Mouse (Mus musculus) thymus, postnatal 14 days (tissue): ENCODE results near the gene Pxdc1.
A peak's percentile ranks its signal among the peaks of the same experiment; 100 is the strongest.

ENCODE experiments used
- DNase-seq: peaks from one replicate; pipeline ENCODE4 v3.0.0; 2021

Pxdc1 gene

GRCm38 (mm10) chr13:34653391-34653790 lies at the start of gene Pxdc1:
Pxdc1 (minus strand) TSS chr13:34653486.
- no peak for DNase-seq

- no peak for DNase-seq
Observed at GRCm38 (mm10) chr13:34700630-34701029, 47.3 kb upstream of the Pxdc1 start.

DNA sequence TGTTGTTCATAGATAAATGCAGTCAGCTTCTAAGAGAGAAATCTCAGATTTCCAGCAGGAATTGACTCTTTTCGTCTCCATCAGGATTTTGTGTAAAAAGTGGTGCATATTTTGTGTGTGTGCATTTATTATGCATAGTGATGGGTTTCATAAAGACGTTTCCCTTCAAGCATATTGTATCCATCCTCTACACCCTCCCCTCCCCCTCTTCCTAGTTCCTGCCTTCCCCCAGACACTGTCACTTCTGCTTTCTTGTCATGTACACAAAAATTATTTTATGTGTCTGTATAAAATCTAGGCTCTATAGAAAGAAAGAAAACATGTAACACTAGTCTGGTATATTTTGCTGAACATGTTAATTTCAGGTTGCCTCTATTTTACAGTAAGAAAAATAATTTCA lies 46.8 kb upstream of the Pxdc1 start:
- no peak for DNase-seq

DNA sequence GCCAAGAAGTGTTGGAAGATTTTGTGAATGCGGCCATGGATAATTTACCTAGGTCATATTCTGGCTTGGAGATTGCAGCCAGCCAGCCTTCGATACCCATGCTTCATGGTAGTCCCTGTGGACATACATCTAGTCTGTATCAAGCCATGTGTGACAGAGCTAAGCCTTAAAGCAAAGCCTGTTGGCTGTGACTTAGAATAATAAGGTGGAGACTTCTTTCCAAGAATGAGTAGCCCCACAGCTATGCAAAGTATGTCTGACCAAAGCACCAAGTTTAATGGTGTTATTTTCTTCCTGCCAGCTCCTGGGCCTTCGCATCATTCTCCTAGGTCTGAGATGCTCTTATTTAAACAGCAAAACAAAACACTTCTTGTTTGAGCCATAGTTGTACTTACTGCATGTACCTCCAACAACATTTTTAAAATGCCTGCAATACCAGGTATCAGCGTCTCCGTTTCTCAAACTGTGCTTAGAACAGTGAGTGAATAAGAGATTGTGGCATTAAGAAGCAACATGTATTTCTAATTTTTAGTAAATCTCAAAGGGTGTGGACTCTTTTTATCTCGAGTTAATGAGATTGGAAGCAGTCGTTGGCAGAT lies 43.5 kb upstream of the Pxdc1 start:
- no peak for DNase-seq

DNA sequence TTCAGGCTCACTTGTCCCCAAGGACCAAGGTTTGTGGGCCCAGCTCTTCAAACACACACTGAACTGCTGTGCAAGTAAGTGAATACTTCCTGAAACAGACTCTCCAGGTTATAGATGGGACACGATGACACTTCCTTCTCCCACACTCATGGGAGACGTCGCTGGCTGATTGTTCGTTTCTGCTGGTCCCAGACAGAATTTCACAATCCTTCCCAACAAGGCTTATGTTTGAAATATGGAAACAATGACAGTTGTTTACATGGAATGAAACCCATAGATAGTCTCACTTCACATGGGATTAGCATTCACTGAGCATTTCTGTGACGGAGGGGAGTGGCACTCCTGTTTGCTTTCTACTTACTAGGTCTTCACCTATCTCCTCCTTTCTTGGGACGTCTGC lies 39.8 kb upstream of the Pxdc1 start:
- no peak for DNase-seq

- DNase-seq, result no peak
Observed at GRCm38 (mm10) chr13:34691049-34691448, 37.8 kb upstream of the Pxdc1 start.

DNA sequence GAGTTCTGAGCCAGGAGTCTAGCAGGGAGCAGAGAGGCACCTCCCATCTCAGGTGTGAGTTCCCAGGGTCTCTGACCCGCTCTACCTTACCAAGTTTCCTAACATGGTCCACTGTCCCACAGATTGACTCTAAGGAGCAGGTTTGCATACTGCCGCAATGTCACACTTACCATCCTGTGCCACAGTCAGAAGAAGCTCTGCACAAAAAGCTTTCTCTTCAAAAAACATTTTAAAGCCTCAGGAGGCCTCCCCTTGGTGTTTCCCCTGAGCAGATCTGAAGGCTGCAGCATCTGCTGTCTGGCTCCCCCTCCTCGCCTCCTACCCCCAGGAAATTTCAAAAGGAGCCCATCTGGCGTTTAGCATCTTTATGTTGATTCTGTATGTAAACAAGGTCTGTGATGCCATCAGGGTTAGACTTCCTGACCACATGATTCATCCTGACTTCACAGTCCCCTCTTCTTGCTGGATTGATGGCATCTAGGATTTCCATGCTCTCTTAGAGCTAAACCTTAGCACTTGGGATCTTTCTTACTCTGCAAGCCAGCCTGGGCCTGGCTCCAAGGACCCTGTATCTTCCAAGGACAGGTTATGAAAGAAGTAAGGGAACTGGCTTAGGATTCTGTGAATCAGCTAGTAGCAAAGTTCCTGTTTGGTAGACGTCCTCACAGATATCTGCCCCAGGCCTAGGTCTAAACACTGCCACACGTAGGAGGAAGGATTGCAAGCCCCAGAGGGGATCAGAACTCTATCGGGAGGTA lies 31.9 kb upstream of the Pxdc1 start:
- no peak for DNase-seq

GRCm38 (mm10) chr13:34683762-34684488 lies 30.6 kb upstream of the Pxdc1 start:
- DNase-seq, result no peak

- DNase-seq, result no peak
Observed at GRCm38 (mm10) chr13:34683270-34683669, 30.0 kb upstream of the Pxdc1 start.

DNA sequence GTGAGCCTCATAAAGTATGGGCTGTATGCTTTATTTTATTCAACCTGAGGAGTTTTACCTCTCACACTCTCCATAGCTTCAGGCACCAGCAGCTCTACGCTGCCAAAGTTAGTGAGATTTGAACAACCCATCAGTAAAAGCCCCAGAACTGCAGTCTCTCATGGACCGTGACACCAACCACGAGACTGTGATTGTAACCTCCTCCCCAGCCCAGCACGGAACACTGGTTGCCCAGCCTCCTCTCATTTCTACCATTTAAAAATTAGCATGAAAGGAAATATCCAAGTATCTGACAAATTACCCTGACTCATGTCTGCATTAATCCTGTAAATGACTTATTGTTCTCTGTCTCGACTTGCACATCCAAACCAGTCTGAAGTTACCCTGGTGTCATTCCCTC lies 23.2 kb upstream of the Pxdc1 start:
- DNase-seq, result no peak

DNA sequence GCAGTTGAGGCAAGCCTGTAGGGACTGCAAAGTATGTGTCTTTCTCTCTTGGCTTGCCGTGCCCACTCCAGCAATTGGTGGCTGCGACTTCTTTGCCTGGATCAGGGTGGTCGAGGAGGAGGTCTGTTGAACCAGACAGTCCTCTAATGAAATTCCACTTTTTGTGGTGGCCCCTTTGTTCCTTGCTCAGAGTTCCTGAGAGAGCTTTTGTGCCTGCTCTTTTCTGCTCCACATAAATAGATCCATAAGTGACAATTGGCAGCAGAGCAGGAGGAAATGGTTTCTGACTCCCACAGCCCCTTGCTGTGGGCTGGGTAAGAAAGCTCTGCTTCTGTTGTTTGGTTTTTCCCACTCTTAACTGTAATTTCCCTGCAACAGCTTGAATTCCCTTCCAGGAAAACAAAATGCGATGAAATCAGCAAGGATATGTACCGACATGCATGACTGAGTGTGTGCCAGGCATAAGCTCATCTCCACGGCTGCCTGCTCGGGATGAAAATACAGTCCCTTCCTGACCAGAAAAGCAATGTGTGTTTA lies 22.6 kb upstream of the Pxdc1 start:
- DNase-seq, result no peak

GRCm38 (mm10) chr13:34673354-34673753 lies 20.1 kb upstream of the Pxdc1 start:
- no peak for DNase-seq

GRCm38 (mm10) chr13:34669919-34670865 lies 16.9 kb upstream of the Pxdc1 start:
- DNase-seq, result no peak

DNA sequence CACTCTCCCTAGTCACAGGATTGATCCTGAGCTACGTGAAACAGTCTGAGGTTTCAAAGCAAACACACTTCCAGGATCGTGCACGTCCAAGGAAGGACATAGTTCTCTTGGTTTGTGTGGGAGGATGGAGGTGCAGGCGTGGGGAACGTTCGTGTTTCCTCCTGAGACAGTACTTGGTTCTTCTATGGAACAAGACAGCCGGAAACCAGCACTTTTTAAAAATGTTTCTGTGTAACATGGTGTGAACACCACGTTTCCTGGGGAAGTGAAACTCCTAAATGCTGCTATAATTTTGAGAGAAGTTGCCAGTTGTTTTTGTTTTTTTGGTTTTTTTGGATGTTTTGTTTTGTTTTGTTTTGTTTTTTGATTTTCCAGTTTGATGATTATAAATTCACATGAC lies 13.9 kb upstream of the Pxdc1 start:
- DNase-seq, result no peak

GRCm38 (mm10) chr13:34665074-34665473 lies 11.8 kb upstream of the Pxdc1 start:
- DNase-seq, result no peak

GRCm38 (mm10) chr13:34663762-34664161 lies 10.5 kb upstream of the Pxdc1 start:
- DNase-seq, result no peak

- DNase-seq, result no peak
Observed at GRCm38 (mm10) chr13:34659507-34659906, 6.2 kb upstream of the Pxdc1 start.

GRCm38 (mm10) chr13:34656351-34656750 lies 3.1 kb upstream of the Pxdc1 start:
- no peak for DNase-seq

GRCm38 (mm10) chr13:34652353-34653241 lies 689 bp downstream of the Pxdc1 start:
- peak; percentile 22 for DNase-seq

DNA sequence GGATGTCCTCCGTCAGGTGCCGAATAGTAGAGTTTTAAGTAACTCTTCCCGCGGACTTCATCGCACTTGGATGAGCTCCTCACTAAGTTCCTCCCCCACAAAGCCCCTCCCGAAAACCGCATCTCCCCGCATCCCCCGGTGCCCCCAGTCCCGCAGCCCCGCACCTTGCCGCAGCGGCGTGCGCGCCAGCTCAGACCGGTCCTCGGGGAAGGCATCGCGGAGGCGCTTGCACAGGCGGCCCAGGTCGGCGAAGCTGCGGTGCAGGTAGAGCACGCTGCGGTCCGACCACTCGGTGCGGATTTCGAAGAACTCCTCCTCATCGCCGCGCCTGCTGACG lies 1.3 kb downstream of the Pxdc1 start:
- DNase-seq, result peak; percentile 7

- no peak for DNase-seq
Observed at GRCm38 (mm10) chr13:34651474-34651991, 1.8 kb downstream of the Pxdc1 start.
